Mouse (Mus musculus) kidney, postnatal 4 days (tissue): Measurements from ENCODE around the gene Gzme.
"Not testable (repeated sequence)": the region's sequence is repeated elsewhere in the genome, so short reads cannot be mapped to it uniquely, and the experiment has no call there.

ENCODE experiments used
- DNase-seq, 2 experiments: peaks; one replicate each; pipeline ENCODE4 v3.0.0; 2021; ENCODE audit warnings: mixed read lengths in 2 of 2

Gene Gzme

GRCm38 (mm10) chr14:56120525-56120924 is at the start of gene Gzme:
Gene Gzme, minus strand, starts transcription at chr14:56120625.
- no peak for DNase-seq

GRCm38 (mm10) chr14:56168009-56168408 is 47.6 kb upstream of the Gzme start:
- DNase-seq, result no peak

- no peak for DNase-seq
Measured at GRCm38 (mm10) chr14:56162109-56162508, 41.7 kb upstream of the Gzme start.

DNA sequence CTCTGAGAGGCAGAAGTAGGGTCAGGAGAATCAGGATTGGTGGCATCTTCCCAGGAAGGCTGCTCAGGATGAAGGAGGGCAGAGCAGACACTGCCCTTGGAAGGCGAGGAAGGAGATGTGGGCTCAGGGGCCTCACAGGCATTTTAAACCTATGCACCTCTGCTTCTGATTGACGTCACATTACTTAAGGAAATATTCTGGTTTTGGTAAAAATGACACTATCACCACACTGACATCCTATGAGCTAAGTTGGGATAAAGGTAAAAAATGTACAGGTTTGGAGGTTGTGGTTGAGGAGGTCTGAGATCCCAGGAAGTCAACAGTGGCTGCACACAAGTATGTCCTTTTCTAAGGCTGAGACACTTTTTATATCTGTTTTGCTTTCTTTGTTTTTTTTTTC is 39.1 kb upstream of the Gzme start, which contains the start of gene Gzmg:
Gene Gzmg (minus strand): TSS at position 101 of the 400 bp plus-strand sequence.
- DNase-seq, result not testable (repeated sequence)

- no peak for DNase-seq
Measured at GRCm38 (mm10) chr14:56155340-56155739, 34.9 kb upstream of the Gzme start.

DNA sequence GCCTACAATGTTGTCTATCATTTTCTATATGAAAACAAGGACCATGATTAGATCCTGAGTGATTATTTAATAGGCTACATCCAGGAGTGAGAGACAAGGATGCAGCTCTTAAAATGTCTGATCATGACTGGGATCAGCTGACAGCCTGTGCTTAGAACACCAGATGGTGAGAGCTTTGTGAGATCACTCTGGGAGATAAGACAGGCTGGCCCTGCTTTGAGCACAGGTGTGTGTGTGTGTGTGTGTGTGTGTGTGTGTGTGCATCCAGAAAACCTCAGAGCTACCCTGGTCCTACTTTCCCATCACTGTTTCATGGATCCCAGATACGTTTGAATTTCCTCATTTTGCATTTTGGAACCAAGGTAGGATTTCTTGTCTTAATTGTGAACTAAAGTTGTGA is 13.2 kb upstream of the Gzme start:
- DNase-seq, result not testable (repeated sequence)

GRCm38 (mm10) chr14:56132508-56132907 is 12.1 kb upstream of the Gzme start, which contains the start of gene Gzmd:
Gene Gzmd, minus strand, starts transcription at chr14:56132608.
- not testable (repeated sequence) for DNase-seq

- DNase-seq, result no peak
Measured at GRCm38 (mm10) chr14:56128341-56128740, 7.9 kb upstream of the Gzme start.

GRCm38 (mm10) chr14:56123516-56123915 is 3.1 kb upstream of the Gzme start:
- DNase-seq, result no peak

- not testable (repeated sequence) for DNase-seq
Measured at GRCm38 (mm10) chr14:56115531-56116310, 4.7 kb downstream of the Gzme start.

DNA sequence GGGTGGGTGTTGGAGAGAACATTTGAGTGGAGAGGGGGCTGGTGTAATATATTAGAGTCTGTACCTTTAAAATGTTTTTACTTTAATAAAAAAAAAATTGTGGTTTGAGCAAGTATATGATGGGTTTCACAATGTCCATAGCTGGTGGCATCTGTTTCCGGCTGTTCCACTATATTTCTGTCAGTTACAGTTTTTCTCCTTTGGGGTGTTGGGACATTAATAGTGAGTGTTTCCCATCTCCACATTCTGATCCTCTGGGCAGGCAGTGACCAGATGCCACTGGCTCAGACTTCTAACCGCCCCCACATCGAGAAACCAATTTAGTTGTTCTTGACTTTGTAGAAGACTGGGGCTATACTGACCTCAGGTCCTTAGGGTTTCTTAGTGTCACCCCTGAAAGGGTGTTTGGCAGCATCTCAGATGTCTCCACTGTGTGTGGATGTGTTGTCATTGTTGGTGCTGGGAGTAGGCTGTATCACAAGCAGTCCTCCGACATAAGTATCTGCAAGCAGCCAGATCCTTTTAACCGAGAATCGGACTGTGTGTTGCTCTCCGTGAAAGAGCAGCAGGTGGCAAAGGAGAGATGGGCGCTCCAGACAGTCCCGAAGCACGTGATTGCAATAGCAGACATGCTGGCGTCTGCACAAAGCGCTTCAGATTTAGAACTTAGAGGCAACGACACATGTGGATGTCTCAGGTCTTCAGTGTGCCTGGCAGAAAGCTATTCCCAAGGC is 14.8 kb downstream of the Gzme start:
- DNase-seq, result no peak

DNA sequence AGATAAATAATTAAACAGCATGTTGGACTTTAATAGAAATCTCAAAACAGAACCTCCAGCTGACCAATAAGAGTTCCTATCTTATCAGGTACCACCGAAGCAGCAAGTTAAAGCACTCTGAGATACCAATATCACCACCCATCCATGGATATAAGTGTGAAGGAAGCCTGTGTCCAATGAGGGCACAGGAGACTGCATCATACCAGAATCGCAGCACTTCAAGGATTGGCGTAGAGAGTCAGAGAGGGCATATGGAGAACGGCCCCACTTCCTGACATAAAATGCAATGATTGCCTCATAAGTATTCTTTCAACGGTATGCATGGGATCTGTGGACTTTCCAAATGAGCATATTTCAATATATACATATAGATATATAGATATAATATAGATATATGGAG is 15.4 kb downstream of the Gzme start:
- no peak for DNase-seq

GRCm38 (mm10) chr14:56103452-56103851 is 17.0 kb downstream of the Gzme start:
- DNase-seq, result no peak

GRCm38 (mm10) chr14:56102386-56102785 is 18.0 kb downstream of the Gzme start, which contains the start of gene Ctsg:
Gene Ctsg, minus strand, starts transcription at chr14:56102574.
- no peak for DNase-seq

- DNase-seq, result peak; percentile 8 to 29
Measured at GRCm38 (mm10) chr14:56098940-56099339, 21.5 kb downstream of the Gzme start.

GRCm38 (mm10) chr14:56097597-56097996 is 22.8 kb downstream of the Gzme start:
- no peak for DNase-seq

- DNase-seq, result no peak
Measured at GRCm38 (mm10) chr14:56093353-56093752, 27.1 kb downstream of the Gzme start.

- no peak for DNase-seq
Measured at GRCm38 (mm10) chr14:56086711-56087110, 33.7 kb downstream of the Gzme start.

DNA sequence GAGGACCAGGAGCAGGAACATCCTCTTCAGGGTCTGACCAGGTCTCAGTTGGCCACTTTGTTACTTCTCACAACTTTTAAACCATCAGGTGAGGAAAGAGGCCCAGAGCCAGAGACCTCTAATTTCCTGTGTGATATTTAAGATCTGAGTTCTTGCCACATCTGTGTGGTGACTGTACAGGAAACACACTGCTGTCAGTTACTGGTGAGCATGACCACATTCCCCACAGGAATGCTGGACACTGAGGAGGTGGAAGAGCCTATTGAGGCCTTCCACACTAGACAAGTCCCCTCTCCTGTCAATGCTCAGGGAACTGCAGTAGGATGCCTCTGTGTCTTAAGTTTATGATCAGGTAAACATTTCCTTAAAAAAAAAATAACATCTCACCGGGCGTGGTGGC is 35.3 kb downstream of the Gzme start, which contains the start of gene Mcpt8:
Gene Mcpt8 (minus strand): TSS at position 107 of the 400 bp plus-strand sequence.
- DNase-seq, result no peak

DNA sequence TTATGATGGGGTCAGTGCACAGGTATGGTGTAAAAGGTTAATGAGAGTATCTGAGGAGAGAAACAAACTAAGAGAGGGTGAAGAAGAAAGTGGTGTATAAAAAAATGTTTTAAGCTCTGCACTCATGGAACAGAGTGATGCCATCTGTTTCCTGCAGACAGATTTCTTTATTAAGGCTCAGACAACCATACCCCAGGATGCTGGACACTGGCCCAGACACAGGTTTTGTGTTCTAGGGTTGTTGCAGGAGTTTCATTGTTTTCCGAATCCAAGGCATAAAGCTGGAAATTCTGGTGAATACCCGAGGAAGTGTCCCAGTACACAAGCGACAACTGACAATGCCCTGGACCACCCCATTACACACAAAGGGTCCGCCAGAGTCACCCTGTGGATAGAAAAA is 38.4 kb downstream of the Gzme start:
- DNase-seq, result no peak
